Mouse (Mus musculus) neural tube, embryonic 12.5 days (tissue): ENCODE data around the gene Cfap206. TPM values are rescaled to one million over a fixed set of nuclear protein-coding genes. Genes with fewer than 3 reads are reported as not detected.
A peak's percentile ranks its signal among the peaks of the same experiment; 100 is the strongest.

Experiments used
- ATAC-seq: fragments of 200-750 bp; cut with Nextera tagmentation; 2 replicates; pipeline ENCODE4 v1.8.0; 2017; ENCODE audit warnings: low read depth, mild to moderate bottlenecking, moderate TSS enrichment, moderate library complexity; ENCODE audit not compliant: low FRiP score
- H3K27ac ChIP-seq: fragments of 300-500 bp; sonication (generic); 2 replicates; pipeline ENCODE4 v1.5.1; 2016
- H3K27me3 ChIP-seq: fragments of 300-500 bp; sonication (generic); replicated peaks from 2 replicates; pipeline ENCODE4 v1.6.1; 2016; ENCODE audit warnings: mild to moderate bottlenecking
- H3K36me3 ChIP-seq: fragments of 300-500 bp; sonication (generic); 2 replicates; pipeline ENCODE4 v1.6.1; 2016; ENCODE audit warnings: mild to moderate bottlenecking
- H3K4me1 ChIP-seq: fragments of 300-500 bp; sonication (generic); 2 replicates; pipeline ENCODE4 v1.6.1; 2016
- H3K4me2 ChIP-seq: fragments of 300-500 bp; sonication (generic); replicated peaks from 2 replicates; pipeline ENCODE4 v1.6.1; 2016; ENCODE audit warnings: mild to moderate bottlenecking
- H3K4me3 ChIP-seq: fragments of 300-500 bp; sonication (generic); 2 replicates; pipeline ENCODE4 v1.5.1; 2016
- H3K9ac ChIP-seq: fragments of 300-500 bp; sonication (generic); 2 replicates; pipeline ENCODE4 v1.6.1; 2016; ENCODE audit warnings: mild to moderate bottlenecking
- H3K9me3 ChIP-seq: fragments of 300-500 bp; sonication (generic); 2 replicates; pipeline ENCODE4 v1.6.1; 2016; ENCODE audit warnings: mild to moderate bottlenecking
- WGBS: fragments of 180-500 bp; shearing (Covaris S2); methylation state at CpG from one replicate; pipeline ENCODE4 v1.1.7; 2016; 5-methylcytosine and 5-hydroxymethylcytosine counted together
- polyA plus RNA-seq: library from polyadenylated mRNA; unstranded; fragments of >200 nt; fragmentation: Nextera tagmentation; extraction: Ambion mirVana; gene quantifications from 2 replicates; pipeline ENCODE4 v1.2.1, GENCODE M21; 2016

Gene Cfap206
- polyA plus RNA-seq, 1 experiment from 2014 or later = 0.74 TPM

- peaks cover 7% of the 10 kb centered on the region for H3K9me3 ChIP-seq
- ATAC-seq = no peak
These were observed 10.6 kb downstream of the Cfap206 start for GRCm38 (mm10) chr4:34719421-34719820.

DNA sequence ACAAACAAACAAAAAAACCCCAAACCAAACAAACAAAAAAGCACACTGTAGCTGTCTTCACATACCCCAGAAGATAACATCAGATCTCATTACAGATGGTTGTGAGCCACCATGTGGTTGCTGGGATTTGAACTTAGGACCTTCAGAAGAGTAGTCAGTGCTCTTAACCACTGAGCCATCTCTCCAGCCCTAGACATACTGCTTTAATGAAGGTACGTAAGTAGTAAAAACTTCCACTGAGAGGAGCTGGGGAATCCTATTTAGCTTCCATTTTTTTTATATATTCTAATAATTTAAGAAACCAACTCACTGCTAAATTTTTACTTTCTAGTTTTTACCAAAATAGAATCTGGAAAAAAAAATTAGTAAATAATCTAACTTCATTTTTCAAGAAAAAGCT lies 14.9 kb downstream of the Cfap206 start:
- H3K4me3 ChIP-seq = no peak overlapping the region
- H3K27me3 ChIP-seq = no peaks in the 10 kb centered on the region
- no peaks in the 10 kb centered on the region for H3K4me1 ChIP-seq
- no peaks in the 10 kb centered on the region for H3K36me3 ChIP-seq
- H3K4me2 ChIP-seq = no peak overlapping the region
- H3K27ac ChIP-seq = no peak overlapping the region
- ATAC-seq = no peak
- H3K9me3 ChIP-seq = peaks cover 1% of the 10 kb centered on the region
- 93% methylated on average over 1 of the region's 1 CpGs for WGBS
- H3K9ac ChIP-seq = no peak overlapping the region

More at GRCm38 (mm10) chr4:34719421-34719820, 10.6 kb downstream of the Cfap206 start:
- WGBS = 97% methylated on average over 12 of the region's 12 CpGs
- Histone ChIP-seq H3K4me3 (no peak overlapping the region), H3K4me2 (no peak overlapping the region), H3K36me3 (no peaks in the 10 kb centered on the region), H3K9ac (no peak overlapping the region), H3K4me1 (no peaks in the 10 kb centered on the region), H3K27ac (no peak overlapping the region), H3K27me3 (no peaks in the 10 kb centered on the region)

DNA sequence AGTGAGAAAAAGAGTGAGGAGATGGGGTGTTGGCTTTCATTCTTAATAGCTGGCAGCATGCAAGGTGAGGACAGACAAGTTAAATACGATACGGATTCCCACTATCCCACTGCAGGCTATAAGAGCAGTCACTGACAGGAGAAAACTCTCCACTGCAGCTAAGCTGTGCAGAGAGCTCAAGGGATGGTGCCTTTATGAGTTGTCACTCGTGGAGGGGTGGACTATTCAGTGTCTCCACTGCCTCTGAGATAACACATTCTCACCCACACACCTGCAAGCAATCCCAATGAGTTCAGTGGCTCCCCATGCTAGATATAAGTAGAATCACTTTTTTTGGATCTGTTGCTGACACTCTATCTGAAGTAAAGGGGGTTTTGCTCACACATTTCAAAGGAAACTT lies 21.9 kb downstream of the Cfap206 start:
- 77% methylated on average over 3 of the region's 3 CpGs for WGBS
- Histone ChIP-seq H3K9me3 (no peaks in the 10 kb centered on the region; the same call in 1 of the 2 replicates), H3K4me2 (no peak overlapping the region), H3K27me3 (no peaks in the 10 kb centered on the region), H3K36me3 (no peaks in the 10 kb centered on the region), H3K27ac (no peak overlapping the region), H3K9ac (no peak overlapping the region), H3K4me1 (no peaks in the 10 kb centered on the region), H3K4me3 (no peak overlapping the region)
- ATAC-seq = no peak

DNA sequence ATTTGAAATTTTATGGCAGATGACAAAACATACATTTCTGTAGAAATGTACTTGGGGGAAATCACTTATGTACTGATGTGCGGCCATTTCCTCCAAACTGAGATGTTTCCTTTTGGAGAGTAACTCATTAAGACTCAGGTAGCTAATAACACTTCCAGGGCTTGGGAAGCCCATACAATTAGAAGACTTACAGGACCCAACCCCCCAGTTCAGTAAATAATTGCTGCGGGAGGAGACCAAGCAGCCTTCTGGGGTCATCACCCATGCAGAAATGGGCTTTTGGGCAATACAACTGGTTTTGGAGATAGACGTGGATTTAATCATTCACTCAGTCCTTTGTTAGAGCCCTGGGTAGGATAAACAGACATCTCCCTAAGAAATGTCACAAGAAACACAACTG lies 22.8 kb downstream of the Cfap206 start:
- no peak overlapping the region for H3K9ac ChIP-seq
- H3K4me3 ChIP-seq = no peak overlapping the region
- no peaks in the 10 kb centered on the region; the same call in 1 of the 2 replicates for H3K9me3 ChIP-seq
- 72% methylated on average over 3 of the region's 3 CpGs for WGBS
- H3K27me3 ChIP-seq = no peaks in the 10 kb centered on the region
- no peak overlapping the region for H3K4me2 ChIP-seq
- no peak overlapping the region for H3K27ac ChIP-seq
- no peak for ATAC-seq
- H3K4me1 ChIP-seq = no peaks in the 10 kb centered on the region
- H3K36me3 ChIP-seq = no peaks in the 10 kb centered on the region

- H3K4me3 ChIP-seq = no peak overlapping the region
- H3K9ac ChIP-seq = no peak overlapping the region
- no peak overlapping the region for H3K27ac ChIP-seq
- no peaks in the 10 kb centered on the region for H3K36me3 ChIP-seq
- WGBS = 76% methylated on average over 4 of the region's 4 CpGs
- H3K4me1 ChIP-seq = no peaks in the 10 kb centered on the region
- H3K9me3 ChIP-seq = no peaks in the 10 kb centered on the region
- H3K27me3 ChIP-seq = no peaks in the 10 kb centered on the region
- no peak overlapping the region for H3K4me2 ChIP-seq
- ATAC-seq = no peak
These were observed 27.0 kb downstream of the Cfap206 start for GRCm38 (mm10) chr4:34703029-34703428.

GRCm38 (mm10) chr4:34702231-34702630 lies 27.8 kb downstream of the Cfap206 start:
- Histone ChIP-seq H3K9me3 (no peaks in the 10 kb centered on the region), H3K4me3 (no peak overlapping the region), H3K4me1 (no peaks in the 10 kb centered on the region), H3K4me2 (no peak overlapping the region), H3K27me3 (no peaks in the 10 kb centered on the region), H3K27ac (no peak overlapping the region), H3K36me3 (no peaks in the 10 kb centered on the region), H3K9ac (no peak overlapping the region)
- no peak for ATAC-seq
- 96% methylated on average over 11 of the region's 11 CpGs for WGBS

- no peaks in the 10 kb centered on the region for H3K9me3 ChIP-seq
- WGBS = 49% methylated on average over 5 of the region's 5 CpGs
- H3K4me3 ChIP-seq = no peak overlapping the region
- no peak overlapping the region for H3K4me2 ChIP-seq
- peak; percentile 56 for ATAC-seq
- no peaks in the 10 kb centered on the region for H3K36me3 ChIP-seq
- H3K9ac ChIP-seq = no peak overlapping the region
- no peak overlapping the region for H3K27ac ChIP-seq
- H3K4me1 ChIP-seq = no peaks in the 10 kb centered on the region
- no peaks in the 10 kb centered on the region for H3K27me3 ChIP-seq
These were observed 28.5 kb downstream of the Cfap206 start for GRCm38 (mm10) chr4:34701528-34701927.

DNA sequence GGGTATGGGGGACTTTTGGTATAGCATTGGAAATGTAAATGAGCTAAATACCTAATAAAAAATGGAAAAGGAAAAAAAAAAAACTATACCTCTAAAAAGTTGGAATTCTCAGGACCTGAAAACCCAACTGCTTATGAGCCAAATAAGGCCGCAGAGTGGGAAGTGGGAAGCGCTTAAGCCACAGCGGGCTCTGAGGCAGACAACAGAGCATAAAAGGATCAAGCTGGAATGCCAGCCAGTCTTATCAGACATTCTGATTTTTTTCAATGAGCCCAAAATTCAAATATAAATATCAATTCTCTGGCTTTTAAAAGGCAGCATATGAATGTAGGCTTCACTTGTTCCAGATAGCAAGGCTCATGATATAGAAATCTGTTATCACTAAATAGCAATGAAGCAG lies 42.0 kb downstream of the Cfap206 start:
- Histone ChIP-seq H3K27me3 (no peaks in the 10 kb centered on the region), H3K9ac (no peak overlapping the region), H3K4me1 (peaks cover 5% of the 10 kb centered on the region; the same call in 1 of the 2 replicates), H3K36me3 (no peaks in the 10 kb centered on the region), H3K9me3 (no peaks in the 10 kb centered on the region), H3K4me2 (peak overlapping the region; percentile 61; the same call in 1 of the 2 replicates), H3K4me3 (no peak overlapping the region), H3K27ac (no peak overlapping the region)
- WGBS = 88% methylated on average over 3 of the region's 3 CpGs
- ATAC-seq = no peak

DNA sequence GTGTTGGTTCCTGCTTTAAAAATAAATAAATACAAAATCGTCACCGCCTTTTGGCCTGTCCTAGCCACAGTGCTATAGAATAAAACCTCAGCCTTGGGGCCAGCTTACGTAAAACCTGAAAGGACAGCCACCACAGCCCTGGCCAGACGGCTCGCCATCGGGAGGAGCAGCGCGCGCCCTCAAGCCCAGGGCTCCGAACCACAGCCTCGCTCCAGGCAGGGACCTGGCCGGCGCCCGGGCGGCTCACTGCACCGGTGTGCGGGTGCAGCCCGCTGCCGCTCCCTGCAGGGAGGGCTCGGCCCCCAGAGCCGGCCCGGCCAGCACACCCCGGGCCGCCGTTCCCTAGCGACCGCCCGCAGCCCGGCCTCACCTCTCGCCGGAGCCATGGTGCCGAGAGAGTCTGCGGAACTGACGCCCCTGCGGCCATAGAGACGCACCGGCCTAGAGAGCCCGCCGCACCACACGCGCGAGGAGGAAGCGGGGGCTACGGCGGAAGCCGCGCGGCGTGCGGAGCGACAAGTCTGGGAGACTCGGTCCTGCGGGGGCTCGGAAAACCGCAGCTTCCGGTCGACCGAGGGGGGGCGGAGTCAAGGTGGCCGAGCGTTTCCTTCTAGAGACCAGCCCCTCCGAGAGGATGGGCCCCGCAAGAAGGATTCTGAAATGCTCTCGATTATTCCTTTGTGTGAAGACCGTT lies 43.0 kb downstream of the Cfap206 start, which contains the start of gene Slc35a1:
Slc35a1 (minus strand) TSS at position 565 of the 694 bp plus-strand sequence.
- peak; percentile 98 for ATAC-seq
- H3K4me2 ChIP-seq = peak within 1 kb of the TSS; percentile 61
- H3K36me3 ChIP-seq = peaks cover 5% of the 10 kb centered on the region
- H3K9ac ChIP-seq = peak within 1 kb of the TSS; percentile 95
- H3K27me3 ChIP-seq = no peaks in the 10 kb centered on the region
- H3K9me3 ChIP-seq = no peaks in the 10 kb centered on the region
- under 1% methylated on average over 65 of the region's 65 CpGs for WGBS
- H3K27ac ChIP-seq = peak within 1 kb of the TSS; percentile 91
- peaks cover 5% of the 10 kb centered on the region; the same call in 1 of the 2 replicates for H3K4me1 ChIP-seq
- H3K4me3 ChIP-seq = peak within 1 kb of the TSS; percentile 78

- Histone ChIP-seq H3K9me3 (no peaks in the 10 kb centered on the region), H3K27ac (no peak overlapping the region), H3K9ac (no peak overlapping the region), H3K4me1 (no peaks in the 10 kb centered on the region), H3K36me3 (peaks cover 35% of the 10 kb centered on the region), H3K27me3 (no peaks in the 10 kb centered on the region), H3K4me3 (no peak overlapping the region), H3K4me2 (no peak overlapping the region)
- WGBS = 88% methylated on average over 5 of the region's 5 CpGs
- ATAC-seq = no peak
These were observed 49.5 kb downstream of the Cfap206 start for GRCm38 (mm10) chr4:34680530-34680929.

DNA sequence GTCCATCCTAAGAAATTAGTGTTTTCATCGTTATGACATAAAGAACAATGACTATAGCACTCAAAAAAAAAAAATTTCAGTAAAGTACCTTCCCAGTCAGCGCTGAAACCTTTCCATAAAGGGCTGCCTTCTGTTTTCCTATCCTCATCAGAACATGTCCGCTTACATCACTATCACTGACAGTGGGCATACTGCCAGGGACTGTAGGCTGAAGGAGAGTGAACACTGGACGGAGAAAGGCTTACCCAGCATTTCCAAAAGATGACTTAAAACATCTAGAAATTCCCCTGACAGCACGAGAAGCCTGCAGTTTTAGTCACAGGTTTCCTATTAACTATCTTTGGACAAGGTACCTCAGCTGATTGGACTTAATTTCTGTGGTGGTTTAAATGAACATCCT lies 56.3 kb downstream of the Cfap206 start:
- Histone ChIP-seq H3K36me3 (peaks cover 33% of the 10 kb centered on the region), H3K4me2 (no peak overlapping the region), H3K9ac (no peak overlapping the region), H3K27me3 (no peaks in the 10 kb centered on the region), H3K9me3 (no peaks in the 10 kb centered on the region), H3K27ac (no peak overlapping the region), H3K4me1 (no peaks in the 10 kb centered on the region), H3K4me3 (no peak overlapping the region)
- ATAC-seq = no peak
- 96% methylated on average over 5 of the region's 5 CpGs for WGBS

- WGBS = 94% methylated on average over 5 of the region's 5 CpGs
- ATAC-seq = no peak
- H3K4me3 ChIP-seq = no peak overlapping the region
- H3K36me3 ChIP-seq = peaks cover 49% of the 10 kb centered on the region
- H3K27me3 ChIP-seq = no peaks in the 10 kb centered on the region
- no peak overlapping the region for H3K4me2 ChIP-seq
- H3K4me1 ChIP-seq = no peaks in the 10 kb centered on the region
- H3K27ac ChIP-seq = no peak overlapping the region
- H3K9ac ChIP-seq = no peak overlapping the region
- no peaks in the 10 kb centered on the region for H3K9me3 ChIP-seq
These were observed 62.1 kb downstream of the Cfap206 start for GRCm38 (mm10) chr4:34667923-34668322.

- Histone ChIP-seq H3K4me3 (no peak overlapping the region), H3K27ac (no peak overlapping the region), H3K36me3 (peaks cover 79% of the 10 kb centered on the region), H3K27me3 (no peaks in the 10 kb centered on the region), H3K4me2 (no peak overlapping the region), H3K9ac (no peak overlapping the region), H3K9me3 (no peaks in the 10 kb centered on the region), H3K4me1 (no peaks in the 10 kb centered on the region)
- 89% methylated on average over 6 of the region's 6 CpGs for WGBS
- no peak for ATAC-seq
These were observed 68.1 kb downstream of the Cfap206 start for GRCm38 (mm10) chr4:34661927-34662326.
